Mouse (Mus musculus): Measurements from ENCODE around the gene Cfc1. TPM values are rescaled to one million over a fixed set of nuclear protein-coding genes. Genes with fewer than 3 reads are reported as not detected.

Gene Cfc1
- total RNA-seq, 2 experiments from 2014 or later, result not detected

Other genes with a start within 250 kb of the Cfc1 start
- gene Ccdc115, start 96.0 kb upstream of the Cfc1 start, total RNA-seq (2021), result 10 to 100 TPM; 19.4 to 19.8 TPM
- gene Imp4, start 95.8 kb upstream of the Cfc1 start, total RNA-seq (2021), result 10 to 100 TPM; 31.2 to 31.4 TPM
- 1 to 10 TPM; 3.6 to 4.6 TPM for gene Ptpn18, start 75.9 kb upstream of the Cfc1 start, total RNA-seq (2021)
- gene Prss39, start 37.2 kb upstream of the Cfc1 start, total RNA-seq (2021), result not detected
- gene Prss40, start 25.3 kb downstream of the Cfc1 start, total RNA-seq (2021), result not detected
- 10 to 100 TPM; 33.8 to 34.6 TPM for gene Amer3, start 44.0 kb downstream of the Cfc1 start, total RNA-seq (2021)

Data from left cerebral cortex, postnatal 10 days (tissue).